Mouse (Mus musculus) CD4-positive, CD25-positive, alpha-beta regulatory T cell, adult 4 months (primary cell): ENCODE results near the gene Syn3. TPM values are rescaled to one million over a fixed set of nuclear protein-coding genes. Genes with fewer than 3 reads are reported as not detected.
"Not testable (repeated sequence)": the region's sequence is repeated elsewhere in the genome, so short reads cannot be mapped to it uniquely, and the experiment has no call there.

Experiments used
- ATAC-seq: one replicate; pipeline ENCODE4 v1.8.0; 2017
- polyA plus RNA-seq, 2 experiments: library from polyadenylated mRNA; unstranded; fragments of 100-300 nt; shearing (Covaris generic); gene quantifications; one replicate each; pipeline ENCODE4 v1.2.1; 2017

Gene Syn3
- polyA plus RNA-seq, 2 experiments from 2014 or later, result 0.22 TPM; not detected in 1

DNA sequence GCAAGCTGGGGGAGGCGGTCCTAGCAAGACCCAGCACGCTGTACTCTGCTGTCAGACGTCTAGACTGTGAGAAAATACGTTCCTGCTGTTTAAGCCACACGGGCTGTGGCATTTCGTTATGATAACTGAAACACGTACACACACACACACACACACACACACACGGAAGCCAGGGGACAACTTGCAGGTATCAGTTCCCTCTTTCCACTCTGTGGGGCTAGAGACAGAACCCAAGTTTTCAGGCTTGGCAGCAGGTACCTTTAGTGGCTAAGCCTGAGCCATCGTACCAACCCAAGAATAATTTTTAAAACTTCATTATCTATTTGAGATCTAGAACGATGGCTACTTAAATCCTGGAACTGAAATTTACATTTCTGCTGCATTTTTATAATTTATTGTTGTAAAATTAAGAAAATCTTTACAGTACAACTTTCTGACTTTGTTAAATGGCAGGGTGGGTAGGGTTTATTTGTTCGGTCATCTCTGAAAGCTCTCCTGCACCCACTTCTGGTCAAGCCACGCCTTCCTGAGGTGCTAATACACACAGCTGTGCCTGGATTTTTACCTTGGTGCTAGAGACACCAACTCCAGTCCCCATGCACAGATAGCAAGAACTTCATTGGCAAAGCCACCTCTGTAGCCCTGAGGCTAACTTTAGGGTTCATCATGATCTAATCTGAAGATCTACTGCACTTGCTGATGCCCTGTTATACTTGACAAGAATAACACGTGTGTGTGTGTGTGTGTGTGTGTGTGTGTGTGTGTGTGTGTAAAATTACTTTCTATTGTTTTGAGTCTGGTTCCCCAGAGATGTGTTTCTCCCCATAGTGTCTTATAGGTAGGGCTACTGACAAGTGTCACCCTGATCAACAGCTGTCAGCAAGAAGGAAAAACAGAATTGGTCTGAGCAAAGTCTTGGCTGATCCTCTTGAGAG lies 29.8 kb downstream of the Syn3 start:
- no peak for ATAC-seq

DNA sequence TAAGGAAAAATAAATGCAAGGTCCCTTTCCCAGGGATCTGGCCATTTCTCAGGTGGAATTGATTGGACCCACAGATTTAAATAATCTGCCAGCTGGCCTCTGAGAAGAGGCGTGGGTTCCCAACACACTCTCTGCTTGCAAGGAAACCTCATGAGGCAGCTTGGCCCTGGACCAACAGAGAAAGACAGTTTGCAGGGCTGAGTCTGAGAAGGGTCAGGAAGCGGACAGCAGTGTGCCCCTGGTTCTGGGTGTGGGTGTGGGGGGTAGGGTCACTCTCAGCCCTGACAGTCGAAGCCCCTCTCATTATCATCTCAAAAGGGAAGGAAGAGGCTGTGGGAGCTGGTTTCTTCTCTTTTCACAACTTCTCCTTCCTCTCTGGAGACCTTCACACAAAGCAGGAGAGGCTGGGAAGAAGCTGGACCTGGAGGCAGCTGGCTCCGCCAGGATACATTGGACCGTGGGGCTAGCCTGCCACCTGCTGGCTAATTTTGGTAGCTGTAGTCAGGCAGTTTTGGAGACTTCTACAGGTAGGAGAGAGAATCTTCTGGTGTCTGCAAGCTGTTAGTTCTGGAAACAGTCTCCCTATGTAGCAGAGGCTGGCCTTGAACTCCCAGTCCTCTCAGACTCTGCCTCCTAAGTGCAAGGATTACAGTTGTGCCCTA lies 35.0 kb downstream of the Syn3 start:
- no peak for ATAC-seq

DNA sequence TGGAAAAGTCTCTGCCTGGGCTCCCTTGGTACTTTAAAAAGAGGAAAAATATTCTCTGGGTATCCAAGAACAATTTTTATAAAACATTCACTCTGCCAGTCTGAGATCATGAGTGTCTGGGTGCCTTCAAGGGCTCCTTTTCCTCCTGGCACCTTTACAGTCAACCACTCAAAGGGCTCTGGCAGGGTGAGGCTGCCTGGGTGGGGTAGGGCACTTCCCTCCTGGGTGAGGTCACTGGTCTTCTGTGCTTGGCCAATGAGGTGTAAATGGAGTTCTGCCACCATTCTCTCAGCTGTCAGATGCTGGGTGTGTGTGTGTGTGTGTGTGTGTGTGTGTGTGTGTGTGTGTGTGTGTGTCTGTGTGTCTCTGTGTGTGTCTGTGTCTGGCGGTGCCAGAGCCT lies 39.1 kb downstream of the Syn3 start:
- no peak for ATAC-seq

DNA sequence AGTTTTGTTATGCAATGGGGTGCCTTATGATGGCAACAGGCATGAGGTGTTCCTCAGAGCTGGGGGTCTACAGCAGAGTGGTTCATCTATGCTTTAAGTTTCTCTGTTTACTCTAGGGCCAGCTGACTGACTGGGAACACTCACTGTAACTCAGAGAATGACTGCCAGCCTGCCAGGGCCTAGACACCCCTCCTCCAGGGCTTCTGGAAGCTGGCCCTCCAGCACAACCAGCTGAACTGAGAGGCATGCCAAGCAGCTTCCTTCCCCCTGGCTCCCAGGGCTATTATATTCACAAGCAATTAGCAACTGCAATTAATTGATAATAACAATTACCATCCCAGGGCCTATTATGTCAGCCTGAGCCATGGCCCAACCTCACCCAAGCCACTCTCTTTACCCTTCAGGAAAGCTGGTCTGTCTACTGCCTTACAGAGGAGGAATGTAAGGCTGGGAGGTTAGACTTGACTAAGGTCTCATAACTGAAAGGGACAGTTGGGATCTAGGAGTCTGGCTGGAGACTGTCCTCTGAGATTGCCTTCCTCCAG lies 41.0 kb downstream of the Syn3 start:
- ATAC-seq, result no peak

DNA sequence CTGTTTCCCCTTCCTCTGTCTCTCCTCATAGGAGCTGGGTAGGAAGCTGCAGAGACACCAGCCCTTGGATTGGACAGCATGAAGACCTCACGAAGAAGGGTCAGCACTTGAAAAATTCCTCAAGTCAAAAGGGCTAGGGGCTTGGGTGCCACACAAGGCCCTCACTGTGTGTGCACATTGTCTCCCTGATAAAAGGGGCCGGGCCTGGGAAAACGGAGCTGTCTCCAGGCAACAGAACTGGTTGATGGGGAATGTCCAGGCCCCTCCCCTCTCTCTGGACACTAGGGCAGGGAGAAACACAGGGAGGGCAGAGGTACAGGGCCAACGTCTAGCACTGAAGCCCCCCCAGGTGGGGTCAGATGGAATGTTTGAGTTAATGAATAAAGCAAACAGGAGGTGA lies 41.5 kb downstream of the Syn3 start:
- no peak for ATAC-seq

DNA sequence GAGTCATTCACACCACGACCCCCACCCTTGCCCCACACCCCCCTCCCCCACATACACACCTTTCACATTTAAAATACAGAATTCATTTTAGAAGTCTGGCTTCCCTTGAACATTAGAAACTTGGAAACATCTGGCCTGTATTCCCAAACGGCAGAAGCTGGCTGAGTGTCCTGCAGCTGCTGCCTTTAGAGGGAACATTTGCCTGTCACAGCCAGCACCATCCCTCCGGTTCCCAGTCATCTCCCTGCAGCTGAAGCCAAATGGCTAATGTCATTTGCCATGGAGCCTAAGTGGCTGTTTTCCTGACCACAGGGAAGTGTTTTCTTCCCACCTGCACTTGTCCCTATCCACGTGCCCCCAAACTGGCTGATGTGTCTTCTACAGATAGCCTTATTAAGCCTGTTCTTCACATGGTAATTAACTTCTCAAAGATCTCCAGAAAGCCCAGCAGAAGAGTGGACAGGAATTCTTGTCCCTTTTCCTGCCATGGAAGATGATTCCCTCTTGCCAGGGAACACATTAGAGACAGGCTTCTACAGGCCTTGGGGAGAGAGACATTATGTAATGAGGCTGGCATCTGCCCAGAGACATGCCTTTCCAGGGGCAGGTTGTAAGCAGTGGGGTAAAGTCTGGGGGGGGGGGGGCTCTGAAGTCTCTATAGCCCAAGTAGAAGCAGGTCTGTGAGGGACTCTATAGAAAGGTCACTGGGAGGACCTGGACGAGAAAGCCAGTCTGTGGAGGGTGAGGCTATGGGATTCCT lies 43.2 kb downstream of the Syn3 start:
- no peak for ATAC-seq

DNA sequence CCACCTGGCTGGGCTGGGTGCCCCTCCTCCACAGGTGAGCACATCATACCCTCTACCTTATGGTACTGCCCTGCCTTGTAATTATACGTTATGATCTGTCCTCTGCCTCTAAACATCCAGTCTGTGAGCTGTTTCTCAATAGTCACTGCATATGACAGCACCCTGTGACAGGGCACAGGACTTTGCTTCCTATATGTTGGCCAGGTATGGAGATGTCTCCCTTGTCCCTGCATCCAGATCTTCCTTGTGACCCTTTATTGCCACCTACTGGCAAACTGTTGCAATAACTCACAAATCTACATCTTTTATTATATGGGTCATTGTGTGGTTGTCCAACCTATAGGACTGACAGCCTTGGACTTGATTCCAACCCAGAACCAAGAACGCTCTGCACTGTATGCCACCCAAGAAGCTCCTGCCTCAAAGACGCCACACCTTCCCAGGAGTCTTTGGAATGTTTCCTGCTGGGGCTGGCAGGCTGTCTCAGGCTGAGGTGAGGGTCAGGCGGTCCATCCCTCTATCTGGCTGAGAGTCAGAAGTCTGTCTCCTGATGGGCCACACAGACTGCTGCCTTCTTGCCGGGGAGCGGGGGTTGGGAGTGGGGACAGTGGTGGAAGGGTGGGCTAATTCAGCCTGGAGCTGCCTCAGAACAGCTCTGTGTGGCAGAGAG lies 46.2 kb downstream of the Syn3 start:
- ATAC-seq, result no peak

DNA sequence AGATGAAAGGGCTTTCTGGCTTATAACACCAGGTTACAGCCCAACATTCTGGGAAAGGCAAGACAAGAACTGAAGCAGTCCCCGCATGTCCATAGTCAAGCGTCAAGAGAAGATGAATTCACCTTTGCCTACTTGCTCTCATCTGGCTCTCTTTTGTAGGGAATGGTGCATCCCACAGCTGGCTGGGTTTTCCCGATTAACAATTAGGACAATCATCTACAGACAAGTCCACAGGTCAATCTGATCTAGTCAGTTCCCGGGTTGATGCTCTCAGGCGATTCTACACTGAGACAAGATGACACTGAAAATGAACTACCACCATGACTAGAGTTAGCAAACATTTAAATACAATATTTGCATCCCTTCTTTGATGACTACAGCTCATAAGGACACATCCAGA lies 47.4 kb downstream of the Syn3 start:
- ATAC-seq, result no peak

DNA sequence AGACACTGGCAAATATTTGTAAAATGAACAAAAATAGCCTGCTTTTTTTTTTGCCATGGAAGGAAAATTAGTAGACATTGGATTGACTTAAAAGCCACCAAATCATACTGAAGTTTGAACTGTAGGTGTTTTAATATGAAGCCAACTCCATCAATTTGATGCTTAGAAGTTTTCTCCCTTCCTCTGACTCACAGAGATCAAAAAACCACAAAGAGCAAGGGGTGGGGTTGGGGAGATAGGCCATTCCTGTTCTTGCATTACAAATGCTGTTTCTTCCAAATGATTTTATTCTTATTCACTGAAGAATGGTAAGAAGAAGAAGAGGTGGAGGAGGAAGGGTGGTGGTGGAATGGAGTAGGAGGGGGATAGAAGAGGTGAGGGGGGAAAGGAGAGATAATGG lies 52.0 kb downstream of the Syn3 start:
- ATAC-seq, result no peak

DNA sequence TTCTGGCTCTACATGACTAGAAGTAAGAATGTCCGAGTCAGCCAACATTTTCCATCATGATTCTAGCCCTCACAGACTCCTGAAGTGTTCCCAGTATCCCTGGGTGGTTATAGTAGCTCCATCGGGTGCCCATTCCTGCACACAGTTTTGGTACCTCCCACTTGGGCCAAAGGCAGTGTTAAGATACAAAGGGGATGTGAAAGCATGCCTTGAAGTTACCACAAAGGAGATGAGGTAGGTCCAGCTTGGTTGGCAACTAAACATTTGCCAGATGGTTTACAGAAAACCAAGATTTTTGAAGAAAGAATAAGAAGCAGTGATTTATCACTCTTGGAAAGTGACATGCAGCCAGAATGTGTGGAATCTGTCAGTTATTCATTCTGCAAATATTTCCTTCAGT lies 53.5 kb downstream of the Syn3 start:
- no peak for ATAC-seq

DNA sequence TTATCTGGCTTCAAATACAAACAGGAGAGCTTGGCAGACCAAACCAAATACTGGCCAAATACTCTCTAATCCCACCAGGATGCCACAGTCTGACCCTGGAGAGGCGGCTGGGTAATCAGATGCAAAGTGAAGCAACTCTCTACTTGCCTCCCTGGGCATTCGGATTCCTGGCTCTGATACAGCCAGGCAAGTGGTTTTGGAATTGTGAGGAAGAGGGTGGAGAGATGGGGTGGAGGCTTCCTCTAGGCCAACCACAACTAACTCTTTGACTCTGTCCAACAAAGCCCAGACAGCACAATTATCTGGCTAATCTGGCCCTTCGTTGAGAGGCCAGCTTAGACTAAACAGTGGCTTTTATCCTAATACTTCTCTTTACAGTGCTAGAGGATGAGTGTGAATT lies 54.0 kb downstream of the Syn3 start:
- ATAC-seq, result no peak

DNA sequence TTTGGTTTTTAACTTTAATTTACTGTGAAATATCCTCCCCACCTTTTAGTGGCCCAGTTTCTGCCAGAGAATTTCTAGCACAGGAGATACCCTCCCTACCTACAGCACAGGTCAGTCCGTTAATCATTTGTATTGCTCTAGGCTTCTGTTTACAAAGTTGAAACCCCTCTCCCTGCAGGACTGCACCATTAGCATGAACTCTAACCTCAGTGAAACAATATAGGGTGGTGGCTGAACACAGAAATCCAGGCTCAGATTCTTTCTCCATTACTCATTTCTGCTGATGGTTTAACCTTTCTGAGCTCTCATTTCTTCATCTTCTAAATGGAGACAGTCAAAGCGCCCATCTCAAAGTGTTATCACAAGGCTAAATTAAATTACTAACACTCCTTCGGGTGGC lies 56.9 kb downstream of the Syn3 start:
- ATAC-seq, result no peak

DNA sequence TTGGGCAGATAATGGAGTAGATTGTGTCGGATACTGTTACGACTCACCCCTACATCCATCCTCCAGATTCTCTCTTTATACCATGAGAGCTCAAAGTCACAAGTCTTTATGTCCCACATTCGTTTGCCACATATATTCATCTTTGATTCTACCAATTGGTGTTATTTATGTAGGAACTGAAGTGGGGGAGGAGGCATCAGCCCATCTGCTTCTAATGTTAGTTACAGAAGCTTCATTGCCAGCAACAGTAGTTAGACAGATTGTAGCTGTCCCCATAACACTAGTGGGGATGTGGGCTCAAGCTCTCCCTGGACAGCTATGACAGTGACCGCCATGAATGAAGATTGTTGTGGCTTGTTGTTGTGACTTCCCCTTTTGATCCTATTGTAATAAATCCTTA lies 59.1 kb downstream of the Syn3 start:
- ATAC-seq, result no peak

DNA sequence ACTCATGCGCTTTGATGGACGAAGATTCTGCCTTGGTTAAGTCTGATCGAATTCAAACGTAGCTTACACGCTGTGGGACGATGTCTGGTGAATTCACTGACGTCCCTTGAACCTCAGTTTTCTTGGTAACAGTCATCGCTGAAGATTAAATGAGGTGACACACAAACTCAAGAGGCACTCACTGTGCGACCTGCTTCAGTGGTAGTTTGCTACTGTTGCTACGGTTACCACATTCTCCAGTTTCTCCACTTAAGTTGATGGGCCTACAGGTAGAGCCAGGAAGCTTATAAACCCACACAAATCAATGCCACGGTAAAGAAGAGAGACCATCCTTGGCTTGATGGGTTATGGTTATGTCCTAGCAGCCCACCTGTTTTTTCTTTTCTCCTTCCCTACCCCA lies 61.4 kb downstream of the Syn3 start:
- ATAC-seq, result no peak

DNA sequence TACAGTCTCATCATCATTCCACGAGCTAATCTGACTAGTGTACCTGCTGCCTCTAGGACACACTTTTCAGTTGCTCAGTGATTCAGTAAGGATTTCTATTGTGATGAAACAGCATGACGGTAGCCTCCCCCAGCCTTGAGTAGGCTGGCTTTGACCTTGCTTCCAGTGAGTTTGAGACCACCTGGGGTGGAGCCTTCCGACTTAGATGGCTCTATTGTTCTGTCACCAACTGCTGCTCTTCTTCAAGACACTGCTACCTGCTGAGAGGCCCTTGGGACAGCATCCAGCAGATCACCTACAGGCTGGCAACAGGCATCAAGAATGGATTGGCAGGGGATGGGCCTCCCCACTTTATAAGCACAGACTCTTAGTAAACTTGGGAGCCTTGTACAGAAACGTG lies 63.7 kb downstream of the Syn3 start:
- not testable (repeated sequence) for ATAC-seq

DNA sequence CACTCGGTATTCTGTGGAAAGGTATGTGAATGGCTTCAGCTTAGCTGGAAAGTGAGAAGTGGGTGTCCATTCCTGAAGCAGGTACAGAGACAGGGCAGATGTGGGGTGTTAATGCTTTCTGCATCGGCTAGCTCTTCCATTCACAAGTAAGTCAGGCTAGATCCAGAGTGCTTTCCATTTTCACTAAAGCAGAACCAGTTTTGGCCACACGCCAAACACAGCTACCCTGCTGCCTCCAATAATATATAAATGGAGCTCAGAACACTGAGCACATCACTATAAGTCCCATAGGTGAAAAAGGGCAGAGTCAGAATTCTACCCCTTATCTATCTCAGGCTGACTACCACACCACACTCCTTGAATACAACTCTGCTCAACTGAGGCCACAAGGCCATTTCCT lies 69.0 kb downstream of the Syn3 start:
- no peak for ATAC-seq

DNA sequence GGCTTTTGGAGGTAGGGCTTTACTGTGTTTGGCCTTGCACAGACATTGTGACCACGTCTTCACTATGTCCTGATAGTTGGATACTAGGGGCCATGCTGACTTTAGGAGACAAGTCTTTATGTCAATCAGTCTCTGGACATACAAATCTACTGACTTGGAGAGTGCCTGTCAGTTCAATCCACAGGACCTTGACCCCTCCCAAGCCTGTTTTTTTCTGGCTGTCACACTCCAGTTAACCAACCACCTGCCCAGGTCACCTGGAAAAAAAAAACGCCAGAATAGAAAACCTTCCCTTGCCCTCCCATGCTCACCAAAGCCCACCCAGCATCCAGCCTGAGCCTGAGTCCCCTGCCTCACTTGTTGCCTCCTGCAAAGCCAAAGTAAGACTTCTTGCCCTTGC lies 70.7 kb downstream of the Syn3 start:
- ATAC-seq, result no peak

DNA sequence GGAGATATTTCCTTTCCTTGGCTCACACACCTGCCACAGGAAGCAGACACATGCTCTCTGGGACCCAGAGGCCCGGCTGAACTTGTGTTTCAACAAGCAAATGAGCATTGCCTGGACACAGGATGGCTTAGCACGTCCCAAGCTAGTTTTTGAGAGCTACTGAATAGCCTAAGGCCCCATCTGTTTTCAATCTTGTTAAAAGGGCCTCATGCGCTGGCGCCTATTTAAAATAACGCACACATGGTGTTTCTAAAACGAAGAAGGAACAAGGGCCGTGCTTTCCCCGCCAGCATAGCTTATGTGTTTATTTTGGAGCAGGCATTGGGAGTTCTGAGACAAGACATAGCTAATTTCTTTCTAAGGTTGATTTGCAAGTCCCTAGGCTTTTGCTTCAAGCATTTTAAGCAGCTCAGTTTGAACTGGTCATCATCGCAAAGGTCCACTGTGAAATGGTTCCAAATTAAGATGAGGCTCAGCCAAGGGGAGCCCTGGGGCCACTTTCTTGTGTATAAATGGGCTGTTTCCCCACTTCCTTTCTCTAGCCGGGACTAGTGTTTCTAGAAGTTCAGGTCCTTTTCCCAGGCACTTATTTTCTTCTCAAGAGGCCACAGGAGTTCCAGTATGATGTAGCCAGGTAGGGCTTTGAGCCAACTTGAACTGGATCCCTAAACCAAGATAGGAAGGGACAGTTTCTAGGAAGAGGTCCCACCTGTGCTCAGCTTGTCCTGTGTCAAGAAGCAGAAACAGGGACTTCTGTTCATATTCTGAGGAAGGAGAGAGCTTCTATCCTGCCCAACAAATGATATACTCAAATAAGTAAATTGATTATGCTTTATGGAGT lies 72.8 kb downstream of the Syn3 start:
- ATAC-seq, result no peak

DNA sequence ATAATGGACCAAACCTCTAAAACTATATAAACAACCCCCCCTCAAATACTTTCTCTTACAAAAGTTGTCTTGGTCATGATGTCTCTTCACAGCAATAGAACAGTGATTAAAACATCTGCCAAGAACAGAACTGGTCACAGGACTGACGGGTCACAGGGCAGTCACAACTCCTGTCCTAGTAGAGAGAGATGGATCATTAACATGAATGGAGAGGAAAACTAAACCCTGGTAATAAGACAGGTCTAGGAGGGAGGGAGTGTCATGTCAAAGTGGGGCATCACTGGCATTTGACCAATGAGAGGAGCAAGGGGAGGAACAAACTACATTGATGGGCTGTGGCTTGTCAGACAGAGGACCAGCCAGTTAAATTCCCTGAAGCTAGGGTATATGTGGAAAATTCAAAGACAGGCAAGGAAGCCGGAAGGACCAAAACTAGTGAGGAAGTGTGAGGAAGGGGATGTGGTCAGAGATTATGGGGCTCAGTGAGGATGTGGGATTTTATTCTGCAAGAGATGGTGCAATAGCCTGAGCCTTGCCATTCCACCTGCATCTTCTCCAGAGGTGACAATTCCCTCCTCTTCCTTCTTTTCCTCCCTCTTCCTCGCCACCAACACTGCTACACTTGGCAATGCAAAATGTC lies 76.8 kb downstream of the Syn3 start:
- ATAC-seq, result no peak

DNA sequence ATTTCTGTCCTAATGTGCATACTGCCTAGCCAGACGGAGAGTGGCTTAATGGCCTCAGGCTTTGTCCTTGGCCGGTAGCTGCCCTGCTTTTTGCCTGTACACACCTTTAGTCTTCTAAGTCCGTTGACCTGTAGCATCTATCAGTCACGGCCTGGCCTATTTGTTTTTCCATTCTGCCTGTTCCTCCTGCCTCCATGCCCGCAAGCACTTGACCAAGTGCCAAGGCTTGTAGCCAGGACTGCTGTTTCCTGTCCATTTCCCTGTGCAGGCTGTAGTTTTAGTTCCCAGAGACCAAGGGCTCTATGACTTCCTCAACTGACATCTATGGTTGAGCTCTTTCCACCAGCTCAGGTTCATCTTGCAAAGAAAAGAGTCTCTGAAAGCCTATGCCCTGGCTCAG lies 79.8 kb downstream of the Syn3 start:
- no peak for ATAC-seq

DNA sequence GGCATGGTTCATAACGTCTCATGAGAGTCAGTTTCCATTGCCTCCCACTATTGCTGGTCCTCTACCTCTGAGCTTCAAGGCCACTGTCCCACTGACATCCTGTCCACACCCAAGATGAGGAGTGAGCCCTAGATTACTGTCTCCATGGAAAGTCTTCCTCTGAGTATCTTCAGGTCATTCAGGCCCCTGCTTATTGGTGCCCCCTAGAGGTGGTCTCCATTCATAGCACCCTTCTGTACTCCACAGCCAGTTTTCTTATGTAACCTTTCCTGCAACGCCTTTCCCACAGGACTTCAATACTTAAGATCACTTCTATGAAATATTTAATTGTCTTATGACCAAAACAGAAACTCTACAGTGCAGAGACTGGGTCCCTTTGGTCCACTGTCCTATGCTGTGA lies 80.4 kb downstream of the Syn3 start:
- ATAC-seq, result no peak
